Mouse (Mus musculus): ENCODE measurements at regions not wholly inside any gene's neighbourhood (a gene's known extent, or its start where the extent isn't known, plus 50 kb on each side); places are given as distances from the start of the nearest gene placed in this dataset.

- Histone ChIP-seq H3K27me3 (ENCODE audit: control insufficient read depth, insufficient read depth, insufficient read length) (no peaks in the 10 kb centered on the region), H3K36me3 (ENCODE audit: control insufficient read depth, insufficient read depth) (no peaks in the 10 kb centered on the region), H3ac (ENCODE audit: control insufficient read depth, insufficient read length) (no peak overlapping the region), H3K4me2 (ENCODE audit: low read depth) (no peak overlapping the region), H3K4me3 (no peak overlapping the region), H3K79me2 (ENCODE audit: control insufficient read depth, insufficient read depth) (no peaks in the 10 kb centered on the region)
- TF ChIP-seq USF1 (IDR thresholded peaks at IDR 0.05; ENCODE audit: low read depth) (no peak), TCF3 (IDR thresholded peaks at IDR 0.05; ENCODE audit: insufficient read length, low read depth) (no peak), SRF (IDR thresholded peaks at IDR 0.05; ENCODE audit: control insufficient read depth, insufficient read length, low read depth) (no peak), MAX (IDR thresholded peaks at IDR 0.05; ENCODE audit: low read depth) (no peak), POLR2AphosphoS2 (IDR thresholded peaks at IDR 0.05; ENCODE audit: insufficient read length, low read depth) (no peak), E2F4 (IDR thresholded peaks at IDR 0.05; ENCODE audit: insufficient read depth) (no peak), CEBPB (IDR thresholded peaks at IDR 0.05; ENCODE audit: insufficient read depth, poor library complexity, severe bottlenecking) (no peak), MYOD1 (IDR thresholded peaks at IDR 0.05; ENCODE audit: control insufficient read depth in 1 of 3, insufficient read length in 2 of 3, low read depth in 2 of 3) (no peak), MYOG (IDR thresholded peaks at IDR 0.05; ENCODE audit: control insufficient read depth in 1 of 3, insufficient read depth in 1 of 3, insufficient read length in 2 of 3, low read depth in 2 of 3) (no peak), REST (IDR thresholded peaks at IDR 0.05; ENCODE audit: insufficient read depth, insufficient read length) (no peak), TCF12 (IDR thresholded peaks at IDR 0.05; ENCODE audit: insufficient read depth, poor library complexity, severe bottlenecking) (no peak), POLR2A (IDR thresholded peaks at IDR 0.05; ENCODE audit: insufficient read length, low read depth) (no peak)
Observed at GRCm38 (mm10) chr2:51757361-51757760, 130.1 kb downstream of the Tas2r134 start.

- no peak overlapping the region for H3K4me3 ChIP-seq
- no peak overlapping the region for H3K4me2 ChIP-seq (ENCODE audit: low read depth)
- no peaks in the 10 kb centered on the region for H3K27me3 ChIP-seq (ENCODE audit: control insufficient read depth, insufficient read depth, insufficient read length)
- H3K79me2 ChIP-seq (ENCODE audit: control insufficient read depth, insufficient read depth): no peaks in the 10 kb centered on the region
- no peak overlapping the region for H3ac ChIP-seq (ENCODE audit: control insufficient read depth, insufficient read length)
- no peak for TF ChIP-seq SRF (IDR thresholded peaks at IDR 0.05; ENCODE audit: control insufficient read depth, insufficient read length, low read depth)
- TF ChIP-seq E2F4 (IDR thresholded peaks at IDR 0.05; ENCODE audit: insufficient read depth): no peak
- TF ChIP-seq POLR2A (IDR thresholded peaks at IDR 0.05; ENCODE audit: insufficient read length, low read depth): no peak
- no peak for TF ChIP-seq CEBPB (IDR thresholded peaks at IDR 0.05; ENCODE audit: insufficient read depth, poor library complexity, severe bottlenecking)
- no peak for TF ChIP-seq MAX (IDR thresholded peaks at IDR 0.05; ENCODE audit: low read depth)
- TF ChIP-seq USF1 (IDR thresholded peaks at IDR 0.05; ENCODE audit: low read depth): no peak
- TF ChIP-seq REST (IDR thresholded peaks at IDR 0.05; ENCODE audit: insufficient read depth, insufficient read length): no peak
- no peak for TF ChIP-seq TCF12 (IDR thresholded peaks at IDR 0.05; ENCODE audit: insufficient read depth, poor library complexity, severe bottlenecking)
- no peak for TF ChIP-seq MYOD1 (IDR thresholded peaks at IDR 0.05; ENCODE audit: control insufficient read depth in 1 of 3, insufficient read length in 2 of 3, low read depth in 2 of 3)
- no peak for TF ChIP-seq MYOG (IDR thresholded peaks at IDR 0.05; ENCODE audit: control insufficient read depth in 1 of 3, insufficient read depth in 1 of 3, insufficient read length in 2 of 3, low read depth in 2 of 3)
- no peak for TF ChIP-seq POLR2AphosphoS2 (IDR thresholded peaks at IDR 0.05; ENCODE audit: insufficient read length, low read depth)
- TF ChIP-seq TCF3 (IDR thresholded peaks at IDR 0.05; ENCODE audit: insufficient read length, low read depth): no peak
- no peaks in the 10 kb centered on the region for H3K36me3 ChIP-seq (ENCODE audit: control insufficient read depth, insufficient read depth)
Observed at GRCm38 (mm10) chr2:51758093-51758492, 130.8 kb downstream of the Tas2r134 start.

GRCm38 (mm10) chr2:51762866-51763265, 135.6 kb downstream of the Tas2r134 start:
- no peak overlapping the region for H3K4me2 ChIP-seq (ENCODE audit: low read depth)
- no peaks in the 10 kb centered on the region for H3K27me3 ChIP-seq (ENCODE audit: control insufficient read depth, insufficient read depth, insufficient read length)
- H3ac ChIP-seq (ENCODE audit: control insufficient read depth, insufficient read length): no peak overlapping the region
- TF ChIP-seq MAX (IDR thresholded peaks at IDR 0.05; ENCODE audit: low read depth) (no peak), MYOD1 (IDR thresholded peaks at IDR 0.05; ENCODE audit: control insufficient read depth in 1 of 3, insufficient read length in 2 of 3, low read depth in 2 of 3) (no peak), CEBPB (IDR thresholded peaks at IDR 0.05; ENCODE audit: insufficient read depth, poor library complexity, severe bottlenecking) (no peak), USF1 (IDR thresholded peaks at IDR 0.05; ENCODE audit: low read depth) (no peak), POLR2AphosphoS2 (IDR thresholded peaks at IDR 0.05; ENCODE audit: insufficient read length, low read depth) (no peak), REST (IDR thresholded peaks at IDR 0.05; ENCODE audit: insufficient read depth, insufficient read length) (no peak), TCF12 (IDR thresholded peaks at IDR 0.05; ENCODE audit: insufficient read depth, poor library complexity, severe bottlenecking) (no peak), POLR2A (IDR thresholded peaks at IDR 0.05; ENCODE audit: insufficient read length, low read depth) (no peak)
- no peaks in the 10 kb centered on the region for H3K79me2 ChIP-seq (ENCODE audit: control insufficient read depth, insufficient read depth)
- no peak overlapping the region for H3K4me3 ChIP-seq
- no peaks in the 10 kb centered on the region for H3K36me3 ChIP-seq (ENCODE audit: control insufficient read depth, insufficient read depth)

GRCm38 (mm10) chr2:51767507-51768135, 140.3 kb downstream of the Tas2r134 start:
- no peaks in the 10 kb centered on the region for H3K27me3 ChIP-seq (ENCODE audit: control insufficient read depth, insufficient read depth, insufficient read length)
- no peak overlapping the region for H3ac ChIP-seq (ENCODE audit: control insufficient read depth, insufficient read length)
- H3K36me3 ChIP-seq (ENCODE audit: control insufficient read depth, insufficient read depth): no peaks in the 10 kb centered on the region
- no peaks in the 10 kb centered on the region for H3K79me2 ChIP-seq (ENCODE audit: control insufficient read depth, insufficient read depth)
- H3K4me3 ChIP-seq: no peak overlapping the region
- no peak overlapping the region for H3K4me2 ChIP-seq (ENCODE audit: low read depth)
- no peak for TF ChIP-seq MAX (IDR thresholded peaks at IDR 0.05; ENCODE audit: low read depth)
- TF ChIP-seq MYOG (IDR thresholded peaks at IDR 0.05; ENCODE audit: control insufficient read depth in 1 of 3, insufficient read depth in 1 of 3, insufficient read length in 2 of 3, low read depth in 2 of 3): no peak
- no peak for TF ChIP-seq E2F4 (IDR thresholded peaks at IDR 0.05; ENCODE audit: insufficient read depth)
- TF ChIP-seq USF1 (IDR thresholded peaks at IDR 0.05; ENCODE audit: low read depth): no peak
- TF ChIP-seq POLR2A (IDR thresholded peaks at IDR 0.05; ENCODE audit: insufficient read length, low read depth): no peak
